Mouse (Mus musculus) frontal cortex, postnatal 10 days (tissue): Measurements from ENCODE around the gene Inca1.
A peak's percentile ranks its signal among the peaks of the same experiment; 100 is the strongest.

Source experiments
- DNase-seq, 2 experiments: peaks; one replicate each; pipeline ENCODE4 v3.0.0; 2022; ENCODE audit warnings: low spot score in 2 of 2, mixed read lengths in 1 of 2

Inca1 gene

GRCm38 (mm10) chr11:70699722-70700556 lies at the start of gene Inca1, which contains the start of gene Kif1c:
Inca1 (minus strand) TSS chr11:70700155.
Kif1c (plus strand) TSS chr11:70700548.
- DNase-seq: peak; percentile 86 to 94

GRCm38 (mm10) chr11:70747876-70748545 lies 48.1 kb upstream of the Inca1 start:
- no peak for DNase-seq

GRCm38 (mm10) chr11:70745636-70746035 lies 45.7 kb upstream of the Inca1 start:
- no peak for DNase-seq

- peak in 1 of 2 experiments; percentile 46 for DNase-seq
Measured at GRCm38 (mm10) chr11:70742581-70743459, 42.9 kb upstream of the Inca1 start.

- no peak for DNase-seq
Measured at GRCm38 (mm10) chr11:70742117-70742516, 42.2 kb upstream of the Inca1 start.

GRCm38 (mm10) chr11:70741603-70742002 lies 41.6 kb upstream of the Inca1 start:
- DNase-seq: no peak

- no peak for DNase-seq
Measured at GRCm38 (mm10) chr11:70737749-70738148, 37.8 kb upstream of the Inca1 start.

GRCm38 (mm10) chr11:70733256-70733655 lies 33.3 kb upstream of the Inca1 start:
- no peak for DNase-seq

GRCm38 (mm10) chr11:70731178-70731577 lies 31.2 kb upstream of the Inca1 start:
- DNase-seq: peak; percentile 39 to 49

- no peak for DNase-seq
Measured at GRCm38 (mm10) chr11:70730427-70731038, 30.6 kb upstream of the Inca1 start.

GRCm38 (mm10) chr11:70727385-70727784 lies 27.4 kb upstream of the Inca1 start:
- no peak for DNase-seq

- no peak for DNase-seq
Measured at GRCm38 (mm10) chr11:70726585-70726984, 26.6 kb upstream of the Inca1 start.

GRCm38 (mm10) chr11:70724706-70725105 lies 24.8 kb upstream of the Inca1 start:
- no peak for DNase-seq

GRCm38 (mm10) chr11:70721072-70721471 lies 21.1 kb upstream of the Inca1 start:
- no peak for DNase-seq

GRCm38 (mm10) chr11:70720567-70720966 lies 20.6 kb upstream of the Inca1 start:
- DNase-seq: no peak

GRCm38 (mm10) chr11:70718481-70718880 lies 18.5 kb upstream of the Inca1 start:
- no peak for DNase-seq

GRCm38 (mm10) chr11:70715832-70716231 lies 15.9 kb upstream of the Inca1 start:
- no peak for DNase-seq

- no peak for DNase-seq
Measured at GRCm38 (mm10) chr11:70713222-70713621, 13.3 kb upstream of the Inca1 start.

GRCm38 (mm10) chr11:70711026-70711425 lies 11.1 kb upstream of the Inca1 start:
- no peak for DNase-seq

- DNase-seq: no peak
Measured at GRCm38 (mm10) chr11:70706127-70706526, 6.2 kb upstream of the Inca1 start.

- DNase-seq: no peak
Measured at GRCm38 (mm10) chr11:70702781-70703180, 2.8 kb upstream of the Inca1 start.
